Mouse (Mus musculus): Measurements from ENCODE around the gene Izumo1. TPM values are rescaled to one million over a fixed set of nuclear protein-coding genes. Genes with fewer than 3 reads are reported as not detected.

Izumo1 gene
- polyA plus RNA-seq, 2 experiments from 2014 or later: not detected

Other genes starting within 250 kb of the Izumo1 start
- gene Snrnp70, start 226.1 kb upstream of the Izumo1 start, polyA plus RNA-seq (2017; shearing (Covaris generic)): 100 to 1,000 TPM in 1 of 2 experiments, 10 to 100 TPM in 1; 82.1 to 130 TPM
- gene Kcna7, start 216.2 kb upstream of the Izumo1 start, polyA plus RNA-seq (2017; shearing (Covaris generic)): not detected
- not detected for gene Ntf5, start 208.1 kb upstream of the Izumo1 start, polyA plus RNA-seq (2017; shearing (Covaris generic))
- not detected for gene Lhb, start 201.0 kb upstream of the Izumo1 start, polyA plus RNA-seq (2017; shearing (Covaris generic))
- 10 to 100 TPM in 1 of 2 experiments, 1 to 10 TPM in 1; 9.2 to 18.2 TPM for gene Gys1, start 187.0 kb upstream of the Izumo1 start, polyA plus RNA-seq (2017; shearing (Covaris generic))
- gene Ruvbl2, start 183.7 kb upstream of the Izumo1 start, polyA plus RNA-seq (2017; shearing (Covaris generic)): 10 to 100 TPM; 41.9 to 51.9 TPM
- gene Ftl1, start 161.9 kb upstream of the Izumo1 start, polyA plus RNA-seq (2017; shearing (Covaris generic)): 1,000 to 10,000 TPM; 1,962 to 2,374 TPM
- 100 to 1,000 TPM; 146 to 164 TPM for gene Bax, start 154.9 kb upstream of the Izumo1 start, polyA plus RNA-seq (2017; shearing (Covaris generic))
- gene Tulp2, start 139.9 kb upstream of the Izumo1 start, polyA plus RNA-seq (2017; shearing (Covaris generic)): 1 to 10 TPM; 1.2 TPM
- gene Gm45808, start 135.0 kb upstream of the Izumo1 start, polyA plus RNA-seq (2017; shearing (Covaris generic)): under 1 TPM in 1 of 2 experiments, not detected in 1; 0.62 TPM
- 1 to 10 TPM; 1.1 to 2.7 TPM for gene Dhdh, start 133.0 kb upstream of the Izumo1 start, polyA plus RNA-seq (2017; shearing (Covaris generic))
- gene Nucb1, start 111.4 kb upstream of the Izumo1 start, polyA plus RNA-seq (2017; shearing (Covaris generic)): 100 to 1,000 TPM; 124 to 159 TPM
- gene Ppp1r15a, start 95.5 kb upstream of the Izumo1 start, polyA plus RNA-seq (2017; shearing (Covaris generic)): 100 to 1,000 TPM in 1 of 2 experiments, 10 to 100 TPM in 1; 49.3 to 132 TPM
- under 1 TPM in 1 of 2 experiments, not detected in 1; 0.20 TPM for gene Plekha4, start 95.5 kb upstream of the Izumo1 start, polyA plus RNA-seq (2017; shearing (Covaris generic))
- under 1 TPM; 0.77 to 0.81 TPM for gene Hsd17b14, start 66.9 kb upstream of the Izumo1 start, polyA plus RNA-seq (2017; shearing (Covaris generic))
- gene Bcat2, start 51.7 kb upstream of the Izumo1 start, polyA plus RNA-seq (2017; shearing (Covaris generic)): 10 to 100 TPM; 46.4 to 77.9 TPM
- gene Fgf21, start 6.3 kb upstream of the Izumo1 start, polyA plus RNA-seq (2017; shearing (Covaris generic)): not detected
- not detected for gene Fut1, start 4.5 kb upstream of the Izumo1 start, polyA plus RNA-seq (2017; shearing (Covaris generic))
- under 1 TPM in 1 of 2 experiments, not detected in 1; 0.20 TPM for gene Rasip1, start 5.7 kb downstream of the Izumo1 start, polyA plus RNA-seq (2017; shearing (Covaris generic))
- gene Mamstr, start 18.2 kb downstream of the Izumo1 start, polyA plus RNA-seq (2017; shearing (Covaris generic)): under 1 TPM; 0.32 to 0.40 TPM
- gene Fut2, start 44.6 kb downstream of the Izumo1 start, polyA plus RNA-seq (2017; shearing (Covaris generic)): not detected
- not detected for gene Ntn5, start 62.2 kb downstream of the Izumo1 start, polyA plus RNA-seq (2017; shearing (Covaris generic))
- under 1 TPM in 1 of 2 experiments, not detected in 1; 0.30 TPM for gene Sec1, start 72.6 kb downstream of the Izumo1 start, polyA plus RNA-seq (2017; shearing (Covaris generic))
- gene Car11, start 78.0 kb downstream of the Izumo1 start, polyA plus RNA-seq (2017; shearing (Covaris generic)): 1 to 10 TPM; 1.2 to 1.3 TPM
- 1 to 10 TPM; 7.4 to 8.8 TPM for gene Dbp, start 83.3 kb downstream of the Izumo1 start, polyA plus RNA-seq (2017; shearing (Covaris generic))
- gene Rpl18, start 93.6 kb downstream of the Izumo1 start, polyA plus RNA-seq (2017; shearing (Covaris generic)): 1,000 to 10,000 TPM; 2,369 to 2,427 TPM
- 10 to 100 TPM; 15.2 to 21.1 TPM for gene Sphk2, start 96.2 kb downstream of the Izumo1 start, polyA plus RNA-seq (2017; shearing (Covaris generic))
- not detected for gene Fam83e, start 99.4 kb downstream of the Izumo1 start, polyA plus RNA-seq (2017; shearing (Covaris generic))
- not detected for gene Spaca4, start 104.0 kb downstream of the Izumo1 start, polyA plus RNA-seq (2017; shearing (Covaris generic))
- not detected for gene Lmtk3, start 161.9 kb downstream of the Izumo1 start, polyA plus RNA-seq (2017; shearing (Covaris generic))
- 1 to 10 TPM; 3.1 to 5.2 TPM for gene Sult2b1, start 162.9 kb downstream of the Izumo1 start, polyA plus RNA-seq (2017; shearing (Covaris generic))
- 10 to 100 TPM; 20.8 to 21.4 TPM for gene Cyth2, start 192.8 kb downstream of the Izumo1 start, polyA plus RNA-seq (2017; shearing (Covaris generic))
- not detected for gene Kcnj14, start 203.0 kb downstream of the Izumo1 start, polyA plus RNA-seq (2017; shearing (Covaris generic))
- gene Grwd1, start 209.1 kb downstream of the Izumo1 start, polyA plus RNA-seq (2017; shearing (Covaris generic)): 10 to 100 TPM; 26.2 to 36.3 TPM

All from CD4-positive, CD25-positive, alpha-beta regulatory T cell, adult 4 months (primary cell).